Mouse (Mus musculus) liver, embryonic 14.5 days (tissue): ENCODE measurements around the gene Lsp1. TPM values are rescaled to one million over a fixed set of nuclear protein-coding genes. Genes with fewer than 3 reads are reported as not detected.

ENCODE experiments used
- ATAC-seq: fragments of 200-750 bp; cut with Nextera tagmentation; 2 replicates; pipeline ENCODE4 v1.8.0; 2017; ENCODE audit warnings: moderate number of reproducible peaks, mild to moderate bottlenecking, moderate library complexity; ENCODE audit not compliant: insufficient read depth
- DNase-seq, 3 experiments: peaks; one replicate each; pipeline ENCODE4 v3.0.0-alpha.2; 2012 to 2013; ENCODE audit warnings: low read depth in 3 of 3, low spot score in 3 of 3
- H3K27ac ChIP-seq: fragments of 300-500 bp; sonication (generic); 2 replicates; pipeline ENCODE4 v1.5.1; 2014; ENCODE audit warnings: moderate library complexity, mild to moderate bottlenecking, control low read depth, inconsistent platforms
- H3K27me3 ChIP-seq: fragments of 300-500 bp; sonication (generic); 2 replicates; pipeline ENCODE4 v1.6.1; 2014; ENCODE audit warnings: mild to moderate bottlenecking, low read length, moderate library complexity; ENCODE audit not compliant: control insufficient read depth, insufficient read depth
- H3K36me3 ChIP-seq: fragments of 300-500 bp; sonication (generic); replicated peaks from 2 replicates; pipeline ENCODE4 v1.6.1; 2014; ENCODE audit warnings: low read depth; ENCODE audit not compliant: control insufficient read depth, insufficient read depth
- H3K4me1 ChIP-seq, 2 experiments: fragments of 200-500 bp in 1 of 2; fragments of 300-500 bp in 1 of 2; sonication (generic) in 1 of 2; replicated peaks; 2 replicates each; pipeline ENCODE4 v1.6.1; 2012 to 2014; ENCODE audit warnings: antibody characterized with exemption in 1 of 2, inconsistent platforms in 1 of 2, low read length in 1 of 2; ENCODE audit not compliant: control insufficient read depth in 2 of 2, insufficient read depth in 2 of 2
- H3K4me2 ChIP-seq: fragments of 300-500 bp; sonication (generic); 2 replicates; pipeline ENCODE4 v1.6.1; 2014; ENCODE audit warnings: low read depth, mild to moderate bottlenecking, control low read depth, moderate library complexity
- H3K4me3 ChIP-seq, 2 experiments: fragments of 200-500 bp in 1 of 2; fragments of 300-500 bp in 1 of 2; sonication (generic) in 1 of 2; 2 replicates each; pipeline ENCODE4 v1.5.1; 2012 to 2014; ENCODE audit warnings: low read depth in 2 of 2, low read length in 2 of 2, mild to moderate bottlenecking in 2 of 2, control low read depth in 1 of 2, inconsistent platforms in 1 of 2, moderate library complexity in 1 of 2; ENCODE audit not compliant: insufficient read depth in 1 of 2
- H3K9ac ChIP-seq: fragments of 300-500 bp; sonication (generic); replicated peaks from 2 replicates; pipeline ENCODE4 v1.6.1; 2014; ENCODE audit warnings: mild to moderate bottlenecking, control low read depth, moderate library complexity
- H3K9me3 ChIP-seq: fragments of 300-500 bp; sonication (generic); 2 replicates; pipeline ENCODE4 v1.6.1; 2016; ENCODE audit warnings: low read length, mixed read lengths; ENCODE audit not compliant: control insufficient read depth
- CTCF ChIP-seq: IDR thresholded peaks from 2 replicates; pipeline ENCODE4 v1.5.1; 2016; ENCODE audit warnings: antibody characterized with exemption, low read depth, control low read depth
- EP300 ChIP-seq: IDR thresholded peaks from 2 replicates; pipeline ENCODE4 v1.6.1; 2016; ENCODE audit warnings: antibody characterized with exemption, low read depth
- WGBS: fragments of 180-500 bp; shearing (Covaris S2); extraction: QIAGEN DNeasy Blood & Tissue Kit; methylation state at CpG from one replicate; pipeline ENCODE4 v1.1.7; 2014; ENCODE audit not compliant: insufficient replicate concordance; 5-methylcytosine and 5-hydroxymethylcytosine counted together
- polyA plus RNA-seq, 2 experiments: library from polyadenylated mRNA; depleted of rRNA in 1 of 2; stranded (reverse) in 1 of 2; unstranded in 1 of 2; fragments of >200 nt; fragmentation: Nextera tagmentation in 1 of 2; extraction: Ambion mirVana in 1 of 2; gene quantifications; 2 replicates each; pipeline versions ENCODE4 v1.2.1 to v1.2.3; 2012 to 2014

Lsp1 gene
- polyA plus RNA-seq, 2 experiments, result 13.3 to 15.2 TPM

- ATAC-seq, result no peak
- H3K27me3 ChIP-seq, result no peaks in the 10 kb centered on the region
- peaks cover 7 to 46% of the 10 kb centered on the region in 2 experiments for H3K4me1 ChIP-seq
- TF ChIP-seq CTCF (peak; percentile 77), EP300 (no peak)
- no peak overlapping the region for H3K4me2 ChIP-seq
- DNase-seq, result peak in 2 of 3 experiments; percentile 38 to 48
- H3K9ac ChIP-seq, result no peak overlapping the region
- 14% methylated on average over 6 of the region's 6 CpGs for WGBS
- no peaks in the 10 kb centered on the region for H3K9me3 ChIP-seq
- no peaks in the 10 kb centered on the region; the same call in 1 of the 2 replicates for H3K36me3 ChIP-seq
- H3K4me3 ChIP-seq, result no peak overlapping the region
- no peak overlapping the region for H3K27ac ChIP-seq
These were observed 77.3 kb downstream of the Lsp1 start for GRCm38 (mm10) chr7:142537879-142538278.

- H3K9me3 ChIP-seq, result no peaks in the 10 kb centered on the region
- ATAC-seq, result no peak
- H3K27ac ChIP-seq, result no peak overlapping the region
- no peaks in the 10 kb centered on the region for H3K27me3 ChIP-seq
- H3K4me3 ChIP-seq, result no peak overlapping the region
- WGBS, result 48% methylated on average over 4 of the region's 4 CpGs
- TF ChIP-seq EP300, result no peak
- no peak for TF ChIP-seq CTCF
- no peaks in the 10 kb centered on the region; the same call in 1 of the 2 replicates for H3K36me3 ChIP-seq
- peaks cover 7 to 46% of the 10 kb centered on the region in 2 experiments for H3K4me1 ChIP-seq
- no peak overlapping the region for H3K4me2 ChIP-seq
- no peak overlapping the region for H3K9ac ChIP-seq
- DNase-seq, result no peak
These were observed 77.7 kb downstream of the Lsp1 start for GRCm38 (mm10) chr7:142538291-142538690.

GRCm38 (mm10) chr7:142538766-142539165 lies 78.2 kb downstream of the Lsp1 start:
- H3K4me1 ChIP-seq, result peaks cover 7 to 41% of the 10 kb centered on the region in 2 experiments
- 22% methylated on average over 6 of the region's 6 CpGs for WGBS
- H3K36me3 ChIP-seq, result no peaks in the 10 kb centered on the region; the same call in 1 of the 2 replicates
- H3K9me3 ChIP-seq, result no peaks in the 10 kb centered on the region
- TF ChIP-seq CTCF (no peak), EP300 (no peak)
- H3K9ac ChIP-seq, result no peak overlapping the region
- H3K4me2 ChIP-seq, result no peak overlapping the region
- H3K27ac ChIP-seq, result no peak overlapping the region
- DNase-seq (no peak), ATAC-seq (no peak)
- H3K27me3 ChIP-seq, result no peaks in the 10 kb centered on the region
- H3K4me3 ChIP-seq, result no peak overlapping the region

- DNase-seq, result no peak
- H3K27me3 ChIP-seq, result no peaks in the 10 kb centered on the region
- no peaks in the 10 kb centered on the region for H3K9me3 ChIP-seq
- no peak overlapping the region for H3K9ac ChIP-seq
- H3K4me1 ChIP-seq, result peaks cover 0 to 31% of the 10 kb centered on the region in 2 experiments; a peak in 3 of 4 replicates
- H3K4me2 ChIP-seq, result no peak overlapping the region
- no peak for ATAC-seq
- no peaks in the 10 kb centered on the region; the same call in 1 of the 2 replicates for H3K36me3 ChIP-seq
- H3K27ac ChIP-seq, result no peak overlapping the region
- no peak overlapping the region for H3K4me3 ChIP-seq
- 69% methylated on average over 8 of the region's 8 CpGs for WGBS
- TF ChIP-seq EP300, result no peak
- TF ChIP-seq CTCF, result no peak
These were observed 79.2 kb downstream of the Lsp1 start for GRCm38 (mm10) chr7:142539828-142540227.

- DNase-seq, result no peak
- H3K9ac ChIP-seq, result no peak overlapping the region
- no peak overlapping the region for H3K27ac ChIP-seq
- peaks cover 0 to 21% of the 10 kb centered on the region in 2 experiments; a peak in 3 of 4 replicates for H3K4me1 ChIP-seq
- H3K4me3 ChIP-seq, result no peak overlapping the region
- H3K36me3 ChIP-seq, result no peaks in the 10 kb centered on the region; the same call in 1 of the 2 replicates
- H3K27me3 ChIP-seq, result no peaks in the 10 kb centered on the region
- ATAC-seq, result no peak
- no peaks in the 10 kb centered on the region for H3K9me3 ChIP-seq
- no peak for TF ChIP-seq EP300
- no peak for TF ChIP-seq CTCF
- WGBS, result 50% methylated on average over 11 of the region's 11 CpGs
- H3K4me2 ChIP-seq, result no peak overlapping the region
These were observed 82.2 kb downstream of the Lsp1 start for GRCm38 (mm10) chr7:142542771-142543303.

Other genes with a start within 250 kb of the Lsp1 start
- gene Gm7579, start 248.9 kb upstream of the Lsp1 start, polyA plus RNA-seq (2012; rRNA removed), result not detected in 2 replicates
- not detected in 2 replicates for gene Gm7579, start 248.9 kb upstream of the Lsp1 start, polyA plus RNA-seq (2014; fragmentation: Nextera tagmentation; extraction: Ambion mirVana)
- gene Krtap5-5, start 230.8 kb upstream of the Lsp1 start, polyA plus RNA-seq (2012; rRNA removed), result not detected in 2 replicates
- gene Krtap5-5, start 230.8 kb upstream of the Lsp1 start, polyA plus RNA-seq (2014; fragmentation: Nextera tagmentation; extraction: Ambion mirVana), result not detected in 2 replicates
- not detected in 2 replicates for gene Gm40460, start 219.7 kb upstream of the Lsp1 start, polyA plus RNA-seq (2012; rRNA removed)
- gene Gm40460, start 219.7 kb upstream of the Lsp1 start, polyA plus RNA-seq (2014; fragmentation: Nextera tagmentation; extraction: Ambion mirVana), result not detected in 2 replicates
- not detected in 2 replicates for gene Gm2431, start 202.5 kb upstream of the Lsp1 start, polyA plus RNA-seq (2012; rRNA removed)
- gene Gm2431, start 202.5 kb upstream of the Lsp1 start, polyA plus RNA-seq (2014; fragmentation: Nextera tagmentation; extraction: Ambion mirVana), result not detected in 2 replicates
- gene Gm4559, start 186.4 kb upstream of the Lsp1 start, polyA plus RNA-seq (2012; rRNA removed), result not detected in 2 replicates
- not detected in 2 replicates for gene Gm4559, start 186.4 kb upstream of the Lsp1 start, polyA plus RNA-seq (2014; fragmentation: Nextera tagmentation; extraction: Ambion mirVana)
- gene Krtap5-1, start 163.7 kb upstream of the Lsp1 start, polyA plus RNA-seq (2012; rRNA removed), result not detected in 2 replicates
- gene Krtap5-1, start 163.7 kb upstream of the Lsp1 start, polyA plus RNA-seq (2014; fragmentation: Nextera tagmentation; extraction: Ambion mirVana), result not detected in 2 replicates
- gene Krtap5-4, start 157.3 kb upstream of the Lsp1 start, polyA plus RNA-seq (2012; rRNA removed), result not detected in 2 replicates
- not detected in 2 replicates for gene Krtap5-4, start 157.3 kb upstream of the Lsp1 start, polyA plus RNA-seq (2014; fragmentation: Nextera tagmentation; extraction: Ambion mirVana)
- gene Ifitm10, start 87.1 kb upstream of the Lsp1 start, polyA plus RNA-seq (2012; rRNA removed), result 0.87 and 1.1 TPM in 2 replicates
- 1.0 and 1.3 TPM in 2 replicates for gene Ifitm10, start 87.1 kb upstream of the Lsp1 start, polyA plus RNA-seq (2014; fragmentation: Nextera tagmentation; extraction: Ambion mirVana)
- gene Gm49369, start 78.1 kb upstream of the Lsp1 start, polyA plus RNA-seq (2012; rRNA removed), result 0.66 TPM in 1 of 2 replicates, not detected in the other
- 0.29 TPM in 1 of 2 replicates, not detected in the other for gene Gm49369, start 78.1 kb upstream of the Lsp1 start, polyA plus RNA-seq (2014; fragmentation: Nextera tagmentation; extraction: Ambion mirVana)
- 180 and 209 TPM in 2 replicates for gene Ctsd, start 72.8 kb upstream of the Lsp1 start, polyA plus RNA-seq (2012; rRNA removed)
- 324 and 349 TPM in 2 replicates for gene Ctsd, start 72.8 kb upstream of the Lsp1 start, polyA plus RNA-seq (2014; fragmentation: Nextera tagmentation; extraction: Ambion mirVana)
- gene Syt8, start 26.0 kb upstream of the Lsp1 start, polyA plus RNA-seq (2012; rRNA removed), result 0.03 and 0.57 TPM in 2 replicates
- not detected in 2 replicates for gene Syt8, start 26.0 kb upstream of the Lsp1 start, polyA plus RNA-seq (2014; fragmentation: Nextera tagmentation; extraction: Ambion mirVana)
- 1.7 and 2.1 TPM in 2 replicates for gene Tnni2, start 19.0 kb upstream of the Lsp1 start, polyA plus RNA-seq (2012; rRNA removed)
- 2.1 and 2.2 TPM in 2 replicates for gene Tnni2, start 19.0 kb upstream of the Lsp1 start, polyA plus RNA-seq (2014; fragmentation: Nextera tagmentation; extraction: Ambion mirVana)
- 0.10 and 0.15 TPM in 2 replicates for gene Tnnt3, start 38.0 kb downstream of the Lsp1 start, polyA plus RNA-seq (2012; rRNA removed)
- 0.17 TPM in 1 of 2 replicates, not detected in the other for gene Tnnt3, start 38.0 kb downstream of the Lsp1 start, polyA plus RNA-seq (2014; fragmentation: Nextera tagmentation; extraction: Ambion mirVana)
- 24.4 and 45.9 TPM in 2 replicates for gene Mrpl23, start 71.9 kb downstream of the Lsp1 start, polyA plus RNA-seq (2012; rRNA removed)
- 11.1 and 14.4 TPM in 2 replicates for gene Mrpl23, start 71.9 kb downstream of the Lsp1 start, polyA plus RNA-seq (2014; fragmentation: Nextera tagmentation; extraction: Ambion mirVana)
- 904 and 960 TPM in 2 replicates for gene Igf2, start 206.0 kb downstream of the Lsp1 start, polyA plus RNA-seq (2012; rRNA removed)
- gene Igf2, start 206.0 kb downstream of the Lsp1 start, polyA plus RNA-seq (2014; fragmentation: Nextera tagmentation; extraction: Ambion mirVana), result 416 and 496 TPM in 2 replicates
- gene Gm49394, start 209.1 kb downstream of the Lsp1 start, polyA plus RNA-seq (2012; rRNA removed), result 0.02 and 0.06 TPM in 2 replicates
- gene Gm49394, start 209.1 kb downstream of the Lsp1 start, polyA plus RNA-seq (2014; fragmentation: Nextera tagmentation; extraction: Ambion mirVana), result not detected in 2 replicates